Mouse (Mus musculus): ENCODE data around the gene St3gal3.

St3gal3 gene

DNA sequence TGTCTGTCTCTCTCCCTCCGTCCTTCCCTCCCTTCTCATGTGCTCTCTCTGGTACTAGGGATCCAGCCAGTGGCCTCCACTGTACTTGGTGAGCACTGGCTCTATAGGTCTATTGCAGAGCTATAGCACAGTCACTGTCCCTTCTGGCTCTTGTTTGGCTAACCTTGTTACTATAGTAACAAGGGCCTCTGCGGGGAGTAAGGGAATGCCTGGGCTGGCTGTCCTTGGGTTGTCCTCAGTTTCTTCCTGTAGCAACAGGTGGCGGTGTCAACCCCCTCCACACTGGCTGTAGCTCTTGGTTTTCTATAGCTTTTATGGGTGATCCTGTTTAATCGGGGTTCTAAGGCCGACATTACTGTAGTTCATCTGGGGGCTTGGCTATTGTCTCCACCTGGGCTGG is 115.5 kb downstream of the St3gal3 start:
- DNase-seq (ENCODE audit: low spot score): no peak

GRCm38 (mm10) chr4:118017021-118017805 is 117.5 kb downstream of the St3gal3 start:
- DNase-seq (ENCODE audit: low spot score): no peak

- DNase-seq (ENCODE audit: low spot score): no peak
Observed at GRCm38 (mm10) chr4:118016323-118016911, 118.3 kb downstream of the St3gal3 start.

GRCm38 (mm10) chr4:118015636-118016035 is 119.1 kb downstream of the St3gal3 start:
- DNase-seq (ENCODE audit: low spot score): no peak

DNA sequence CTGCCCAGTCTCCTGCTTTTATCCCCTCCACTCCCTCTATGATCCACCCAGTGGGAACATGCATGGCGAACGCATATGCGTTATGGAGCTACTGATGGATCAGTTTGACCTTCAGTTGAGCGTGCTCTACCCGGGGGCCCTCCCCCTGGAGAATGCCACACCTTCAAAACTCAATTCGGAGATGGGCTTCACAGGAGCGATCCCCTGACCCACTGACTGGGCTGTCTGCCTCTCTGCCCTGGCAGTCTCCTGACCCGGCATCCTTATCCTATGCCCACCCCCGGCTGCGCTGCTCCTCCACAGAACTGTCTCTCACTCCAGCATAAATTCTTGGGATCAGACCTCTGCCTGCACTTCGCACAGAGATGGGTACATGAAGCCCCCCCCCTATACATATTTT is 119.6 kb downstream of the St3gal3 start:
- no peak for DNase-seq (ENCODE audit: low spot score)

GRCm38 (mm10) chr4:118010661-118011173 is 124.0 kb downstream of the St3gal3 start:
- DNase-seq (ENCODE audit: low spot score): no peak

DNA sequence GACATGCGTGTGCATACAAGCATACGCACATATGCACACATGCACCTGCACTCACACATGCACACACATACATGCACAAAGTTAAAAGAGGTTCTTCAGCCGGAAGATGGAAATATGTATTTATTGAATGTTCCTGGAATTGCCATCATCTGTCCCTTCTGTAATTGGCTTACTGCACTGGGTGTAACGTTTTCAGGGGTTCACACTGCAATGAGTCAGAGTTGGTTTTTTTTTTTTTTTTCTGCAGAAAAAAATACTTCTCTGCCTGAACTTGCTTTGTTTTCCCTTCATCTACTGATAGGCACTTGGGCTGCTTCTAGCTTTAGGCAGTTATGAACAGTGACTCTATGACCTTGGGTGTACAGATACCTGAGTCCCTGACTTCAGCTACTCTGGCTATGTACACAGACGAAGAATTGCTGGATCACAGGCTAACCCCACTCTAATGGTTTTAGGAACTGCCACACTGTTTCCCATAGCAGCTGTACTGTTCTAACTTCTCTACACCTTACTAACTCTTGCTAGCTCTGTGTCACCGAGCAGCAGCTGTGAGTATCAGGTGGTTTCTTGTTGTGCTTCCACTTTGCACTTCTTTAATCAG is 126.2 kb downstream of the St3gal3 start:
- DNase-seq (ENCODE audit: low spot score): no peak

GRCm38 (mm10) chr4:118001355-118001754 is 133.4 kb downstream of the St3gal3 start:
- no peak for DNase-seq (ENCODE audit: low spot score)

DNA sequence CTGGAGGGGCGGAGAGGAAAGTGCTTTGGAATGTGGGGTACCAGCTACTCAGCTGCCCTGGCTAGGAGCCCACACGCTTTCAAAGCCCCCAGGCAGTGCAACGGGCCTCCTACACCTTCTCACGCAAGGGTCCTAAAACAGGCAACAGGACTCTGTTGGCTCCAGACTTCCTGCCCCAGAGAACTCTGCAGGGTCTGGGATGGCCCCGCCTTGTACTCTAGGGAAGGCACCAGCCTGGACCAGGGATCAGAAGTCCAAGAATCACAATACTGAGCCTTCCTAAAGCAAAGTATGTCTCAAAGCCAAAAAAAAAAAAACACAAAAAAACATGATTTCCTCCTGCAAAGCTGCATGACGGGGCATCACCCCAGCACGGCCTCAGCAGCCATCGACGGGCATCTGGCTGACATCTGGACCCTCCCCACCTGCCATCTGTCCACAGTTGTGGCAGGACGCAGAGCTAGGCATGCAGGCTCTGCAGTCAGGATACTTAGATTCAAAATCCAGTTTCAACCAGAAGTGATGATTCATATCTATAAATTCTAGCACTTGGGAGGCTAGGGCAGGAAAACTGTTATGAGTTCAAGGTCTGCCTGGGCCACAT is 134.0 kb downstream of the St3gal3 start:
- no peak for DNase-seq (ENCODE audit: low spot score)

GRCm38 (mm10) chr4:117999951-118000350 is 134.8 kb downstream of the St3gal3 start:
- no peak for DNase-seq (ENCODE audit: low spot score)

GRCm38 (mm10) chr4:117997381-117998269 is 137.1 kb downstream of the St3gal3 start:
- peak; percentile 90 for DNase-seq (ENCODE audit: low spot score)

DNA sequence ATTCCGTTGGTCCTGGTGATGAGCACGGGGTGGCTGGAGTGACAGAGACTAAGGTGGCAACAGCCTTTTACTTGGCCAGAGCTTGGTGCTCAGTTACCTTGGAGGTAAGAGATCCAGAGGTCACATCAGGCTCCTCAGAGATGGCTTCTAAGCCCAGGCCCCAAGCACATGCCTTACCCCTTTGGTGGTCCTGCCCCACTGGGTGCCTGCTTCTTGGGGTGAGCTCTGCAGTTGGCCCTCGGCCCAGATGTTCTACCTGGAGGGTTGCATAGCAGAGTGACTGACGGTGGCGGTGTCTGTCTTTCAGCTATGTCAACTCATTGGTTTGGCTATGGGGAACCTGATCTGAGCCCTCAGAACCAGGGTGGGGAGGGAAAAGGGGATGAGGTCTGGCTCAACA is 138.0 kb downstream of the St3gal3 start:
- DNase-seq (ENCODE audit: low spot score): no peak

- no peak for DNase-seq (ENCODE audit: low spot score)
Observed at GRCm38 (mm10) chr4:117995461-117995860, 139.3 kb downstream of the St3gal3 start.

DNA sequence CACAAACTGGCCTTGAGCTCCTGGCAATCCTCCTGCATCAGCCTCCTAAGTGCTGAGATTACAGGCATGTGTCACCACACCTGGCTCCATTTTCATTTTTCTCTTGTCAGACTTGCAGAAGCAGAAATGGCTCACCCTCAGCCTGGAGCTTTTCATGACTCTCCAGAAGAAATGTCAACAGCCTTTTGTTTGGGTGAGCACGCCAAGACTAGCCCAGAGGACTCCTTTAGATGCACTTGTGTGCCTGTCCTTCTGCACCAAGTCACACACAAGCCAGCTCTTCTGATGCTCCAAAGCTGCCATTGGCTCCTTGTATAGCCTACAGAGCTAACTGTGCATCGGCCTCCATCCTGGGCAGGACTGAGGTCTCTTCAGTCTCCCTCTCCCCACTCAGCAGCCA is 141.3 kb downstream of the St3gal3 start:
- peak; percentile 49 for DNase-seq (ENCODE audit: low spot score)

- no peak for DNase-seq (ENCODE audit: low spot score)
Observed at GRCm38 (mm10) chr4:117992872-117993271, 141.8 kb downstream of the St3gal3 start.

DNA sequence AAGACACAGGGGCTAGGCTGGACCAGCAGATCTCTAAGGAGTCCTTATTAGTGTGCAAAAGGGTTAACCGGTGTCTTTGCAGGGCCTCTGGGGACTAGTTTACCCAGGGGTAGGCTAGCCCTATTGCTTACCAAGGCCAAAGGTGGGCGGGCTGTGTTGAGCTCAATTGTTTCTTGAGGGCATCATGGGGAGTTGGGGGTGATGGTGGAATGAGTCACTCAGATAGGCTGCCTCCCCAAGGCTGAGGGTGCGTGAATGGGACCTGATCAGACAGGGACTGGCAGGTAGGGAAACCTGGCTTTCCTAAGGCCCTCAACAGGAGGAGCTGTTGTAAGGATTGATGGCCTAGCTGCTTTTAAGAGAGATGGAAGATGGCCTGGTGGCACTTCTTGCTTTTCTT is 142.7 kb downstream of the St3gal3 start:
- DNase-seq (ENCODE audit: low spot score): no peak

- DNase-seq (ENCODE audit: low spot score): no peak
Observed at GRCm38 (mm10) chr4:117991055-117991627, 143.6 kb downstream of the St3gal3 start.

GRCm38 (mm10) chr4:117990571-117990970 is 144.1 kb downstream of the St3gal3 start:
- no peak for DNase-seq (ENCODE audit: low spot score)

DNA sequence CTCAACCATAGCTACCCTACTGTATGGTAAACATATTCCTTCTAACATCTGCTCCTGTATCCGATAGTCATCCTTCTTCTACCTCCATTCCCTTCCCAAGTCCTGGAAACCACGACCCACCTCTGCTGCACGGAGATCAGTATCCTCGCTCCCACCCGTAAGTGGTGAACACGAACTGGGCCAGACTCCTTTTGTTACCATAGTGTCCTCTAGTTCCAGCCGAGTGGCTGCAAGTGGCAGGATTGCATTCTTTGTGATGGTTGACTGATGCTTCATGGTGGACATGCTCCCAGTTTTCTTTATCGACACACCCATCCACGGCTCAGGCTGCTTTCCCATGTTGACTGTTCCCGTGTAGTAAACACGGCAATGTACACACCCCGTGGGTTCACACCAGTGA is 144.9 kb downstream of the St3gal3 start:
- DNase-seq (ENCODE audit: low spot score): no peak

- DNase-seq (ENCODE audit: low spot score): no peak
Observed at GRCm38 (mm10) chr4:117986766-117987165, 147.9 kb downstream of the St3gal3 start.

GRCm38 (mm10) chr4:117984993-117985587 is 149.6 kb downstream of the St3gal3 start:
- DNase-seq (ENCODE audit: low spot score): no peak

All from lung, postnatal 25 days (tissue).